Mouse (Mus musculus) liver, embryonic 12.5 days (tissue): ENCODE data around the gene Eci2. TPM values are rescaled to one million over a fixed set of nuclear protein-coding genes. Genes with fewer than 3 reads are reported as not detected.
"Not testable (repeated sequence)": the region's sequence is repeated elsewhere in the genome, so short reads cannot be mapped to it uniquely, and the experiment has no call there.

Experiments
- ATAC-seq: fragments of 200-750 bp; cut with Nextera tagmentation; 2 replicates; pipeline ENCODE4 v1.8.0; 2017; ENCODE audit warnings: moderate number of reproducible peaks, mild to moderate bottlenecking, moderate library complexity
- H3K27ac ChIP-seq: fragments of 300-500 bp; sonication (generic); 2 replicates; pipeline ENCODE4 v1.5.1; 2016; ENCODE audit warnings: mild to moderate bottlenecking
- H3K27me3 ChIP-seq: fragments of 300-500 bp; sonication (generic); replicated peaks from 2 replicates; pipeline ENCODE4 v1.6.1; 2016; ENCODE audit warnings: mild to moderate bottlenecking, moderate library complexity
- H3K36me3 ChIP-seq: fragments of 300-500 bp; sonication (generic); 2 replicates; pipeline ENCODE4 v1.6.1; 2016; ENCODE audit warnings: mild to moderate bottlenecking, moderate library complexity
- H3K4me1 ChIP-seq: fragments of 300-500 bp; sonication (generic); 2 replicates; pipeline ENCODE4 v1.6.1; 2016
- H3K4me2 ChIP-seq: fragments of 300-500 bp; sonication (generic); 2 replicates; pipeline ENCODE4 v1.6.1; 2016; ENCODE audit warnings: mild to moderate bottlenecking, moderate library complexity
- H3K4me3 ChIP-seq: fragments of 300-500 bp; sonication (generic); 2 replicates; pipeline ENCODE4 v1.5.1; 2016; ENCODE audit warnings: mild to moderate bottlenecking, moderate library complexity
- H3K9ac ChIP-seq: fragments of 300-500 bp; sonication (generic); 2 replicates; pipeline ENCODE4 v1.6.1; 2016; ENCODE audit warnings: mild to moderate bottlenecking, moderate library complexity
- H3K9me3 ChIP-seq: fragments of 300-500 bp; sonication (generic); replicated peaks from 2 replicates; pipeline ENCODE4 v1.6.1; 2016; ENCODE audit warnings: mild to moderate bottlenecking, moderate library complexity
- WGBS: fragments of 180-500 bp; shearing (Covaris S2); methylation state at CpG from one replicate; pipeline ENCODE4 v1.1.7; 2016; ENCODE audit not compliant: insufficient replicate concordance; 5-methylcytosine and 5-hydroxymethylcytosine counted together
- polyA plus RNA-seq: library from polyadenylated mRNA; unstranded; fragments of >200 nt; fragmentation: Nextera tagmentation; extraction: Ambion mirVana; gene quantifications from 2 replicates; pipeline ENCODE4 v1.2.1, GENCODE M21; 2016

Eci2 gene
- polyA plus RNA-seq, 1 experiment from 2014 or later = 54.9 TPM

DNA sequence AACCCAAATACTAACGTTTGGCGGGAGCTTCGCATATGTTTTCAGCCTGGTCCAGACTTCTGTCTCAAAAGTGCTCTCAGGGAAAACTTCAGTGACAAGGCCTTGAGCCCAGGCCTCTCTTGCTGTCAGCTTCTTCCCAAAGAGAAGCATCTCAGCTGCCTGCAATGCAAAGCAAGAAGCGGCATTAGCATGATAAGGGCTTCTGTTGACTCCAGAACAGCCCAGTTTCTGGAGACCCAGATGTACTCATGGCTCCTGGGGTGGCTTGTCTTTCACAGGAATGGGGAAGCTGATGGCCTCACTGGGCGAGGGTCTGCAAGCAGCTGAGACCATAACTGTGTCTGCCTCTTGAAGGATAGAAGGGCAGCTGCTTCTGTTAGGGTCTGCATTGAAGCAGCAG, 48.3 kb downstream of the Eci2 start:
- peaks cover 62% of the 10 kb centered on the region for H3K36me3 ChIP-seq
- ATAC-seq, H3K9ac ChIP-seq, H3K27ac ChIP-seq, H3K27me3 ChIP-seq, H3K4me1 ChIP-seq, H3K9me3 ChIP-seq, H3K4me2 ChIP-seq, H3K4me3 ChIP-seq: not testable (repeated sequence)
- 67% methylated on average over 5 of the region's 5 CpGs for WGBS

DNA sequence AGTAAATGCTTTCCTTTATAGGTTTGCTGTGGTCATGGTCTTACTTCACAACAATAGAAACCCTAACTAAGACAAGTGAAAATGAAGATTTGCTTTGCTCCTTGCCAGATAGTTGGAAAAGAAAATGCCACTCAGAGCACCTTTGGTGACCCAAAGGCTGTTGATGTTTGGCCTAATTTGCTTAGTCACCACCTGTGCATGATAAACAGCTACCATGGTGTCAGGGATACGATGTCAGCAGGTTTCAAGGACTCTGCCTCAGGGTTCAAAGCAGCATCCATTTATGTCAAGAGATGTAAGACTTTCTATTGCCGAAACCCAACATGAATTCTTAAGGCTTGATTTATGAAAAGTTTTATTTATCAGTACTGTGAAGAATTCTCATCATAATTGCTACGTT, 49.5 kb downstream of the Eci2 start:
- Histone ChIP-seq H3K9me3 (no peaks in the 10 kb centered on the region), H3K27ac (no peak overlapping the region), H3K4me3 (no peak overlapping the region), H3K4me2 (no peak overlapping the region), H3K27me3 (no peaks in the 10 kb centered on the region), H3K9ac (no peak overlapping the region), H3K4me1 (peaks cover 6% of the 10 kb centered on the region; the same call in 1 of the 2 replicates), H3K36me3 (peaks cover 55% of the 10 kb centered on the region)
- 80% methylated on average over 3 of the region's 3 CpGs for WGBS
- ATAC-seq = peak; percentile 79; the same call in 1 of the 2 replicates

DNA sequence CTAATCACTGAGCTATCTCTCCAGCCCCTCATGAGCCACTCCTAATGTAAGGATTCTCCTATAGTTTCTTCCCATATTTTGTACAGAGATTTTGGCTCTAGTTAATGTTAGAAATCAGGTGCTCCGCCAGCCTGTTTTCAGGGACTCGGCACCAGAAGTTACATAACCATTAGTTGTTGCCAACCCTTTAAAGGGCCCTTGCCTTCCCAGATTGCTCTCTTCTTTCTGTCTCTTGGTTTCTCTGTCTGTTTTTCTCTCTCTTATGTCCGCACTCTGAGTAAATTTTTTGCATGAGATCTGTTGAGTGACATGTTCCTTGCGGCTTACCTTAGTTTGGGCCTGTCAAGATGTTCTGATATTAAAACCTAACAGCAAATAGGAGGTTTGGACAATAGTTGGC, 50.8 kb downstream of the Eci2 start:
- WGBS = 84% methylated on average over 4 of the region's 4 CpGs
- Histone ChIP-seq H3K9me3 (no peaks in the 10 kb centered on the region), H3K4me2 (no peak overlapping the region), H3K4me1 (peaks cover 6% of the 10 kb centered on the region; the same call in 1 of the 2 replicates), H3K9ac (no peak overlapping the region), H3K36me3 (peaks cover 43% of the 10 kb centered on the region), H3K27ac (no peak overlapping the region), H3K27me3 (no peaks in the 10 kb centered on the region), H3K4me3 (no peak overlapping the region)
- no peak for ATAC-seq

DNA sequence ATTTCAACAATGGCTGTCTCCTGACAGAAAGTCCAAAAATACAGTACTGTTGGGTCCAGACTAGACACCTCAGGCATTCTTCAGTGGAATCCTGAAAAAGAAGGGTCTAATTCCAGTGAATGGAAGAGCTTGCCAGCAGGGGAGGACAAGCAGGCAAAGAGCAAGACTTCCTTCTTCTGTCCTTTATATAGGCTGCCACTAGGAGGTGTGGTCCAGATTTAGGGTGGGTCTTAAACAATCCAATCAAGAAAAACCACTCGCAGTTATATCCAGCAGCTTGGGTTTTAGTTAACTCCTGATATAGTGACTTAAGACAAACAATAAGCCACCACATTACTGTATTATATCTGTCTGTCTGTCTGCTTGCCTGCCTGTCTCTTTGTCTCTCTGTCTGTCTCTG, 53.1 kb downstream of the Eci2 start:
- Histone ChIP-seq H3K4me2 (no peak overlapping the region), H3K9ac (no peak overlapping the region), H3K4me1 (peaks cover 6% of the 10 kb centered on the region; the same call in 1 of the 2 replicates), H3K4me3 (no peak overlapping the region), H3K27me3 (no peaks in the 10 kb centered on the region), H3K9me3 (no peaks in the 10 kb centered on the region), H3K36me3 (peaks cover 21% of the 10 kb centered on the region), H3K27ac (no peak overlapping the region)
- 31% methylated on average over 1 of the region's 1 CpGs for WGBS
- ATAC-seq = no peak

DNA sequence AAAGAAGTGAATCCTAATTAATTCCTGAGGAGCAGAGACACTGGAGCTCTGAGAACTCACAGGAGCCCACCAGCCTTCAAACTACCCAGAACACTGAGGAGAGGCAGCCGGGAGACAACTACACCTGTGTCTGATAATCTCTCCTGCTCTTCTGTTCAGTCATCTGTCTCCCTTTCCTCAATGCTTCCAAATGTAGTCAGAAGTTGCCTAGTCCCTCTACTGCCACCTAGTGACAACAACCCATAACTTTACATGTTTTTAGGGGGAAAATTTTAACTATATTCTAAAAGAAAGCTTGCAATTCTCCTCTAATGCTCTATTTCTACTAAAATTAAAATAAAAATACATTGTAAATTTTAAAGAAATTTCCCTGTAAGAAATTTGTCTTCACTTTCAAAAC, 53.7 kb downstream of the Eci2 start:
- H3K36me3 ChIP-seq = peaks cover 15% of the 10 kb centered on the region
- no peak overlapping the region for H3K9ac ChIP-seq
- H3K27ac ChIP-seq = no peak overlapping the region
- peaks cover 6% of the 10 kb centered on the region; the same call in 1 of the 2 replicates for H3K4me1 ChIP-seq
- H3K4me2 ChIP-seq = no peak overlapping the region
- WGBS = 8% methylated on average over 1 of the region's 1 CpGs
- no peaks in the 10 kb centered on the region for H3K9me3 ChIP-seq
- H3K4me3 ChIP-seq = no peak overlapping the region
- no peaks in the 10 kb centered on the region for H3K27me3 ChIP-seq
- no peak for ATAC-seq

DNA sequence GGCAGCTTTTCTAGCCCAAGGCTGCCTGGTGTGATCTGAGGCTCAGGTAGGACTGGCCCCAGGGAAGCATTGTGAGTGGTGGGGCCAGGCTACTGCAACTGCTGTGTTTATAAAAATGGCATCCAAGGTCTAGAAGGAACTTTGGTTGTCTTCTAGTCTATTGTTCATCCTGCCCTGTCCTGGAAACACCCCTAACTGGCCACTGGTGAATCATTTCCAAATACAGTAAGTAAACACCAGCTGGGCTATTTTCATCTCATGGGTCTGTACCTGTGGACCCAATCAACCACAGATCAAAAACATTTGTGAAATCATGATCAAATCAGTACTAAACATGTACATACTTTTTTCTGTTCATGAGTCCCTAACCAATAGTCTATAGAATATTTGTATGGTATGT, 54.4 kb downstream of the Eci2 start:
- not testable (repeated sequence) for H3K27me3 ChIP-seq, H3K36me3 ChIP-seq, H3K4me2 ChIP-seq, H3K9ac ChIP-seq, H3K4me3 ChIP-seq, H3K4me1 ChIP-seq, H3K27ac ChIP-seq, H3K9me3 ChIP-seq, ATAC-seq

DNA sequence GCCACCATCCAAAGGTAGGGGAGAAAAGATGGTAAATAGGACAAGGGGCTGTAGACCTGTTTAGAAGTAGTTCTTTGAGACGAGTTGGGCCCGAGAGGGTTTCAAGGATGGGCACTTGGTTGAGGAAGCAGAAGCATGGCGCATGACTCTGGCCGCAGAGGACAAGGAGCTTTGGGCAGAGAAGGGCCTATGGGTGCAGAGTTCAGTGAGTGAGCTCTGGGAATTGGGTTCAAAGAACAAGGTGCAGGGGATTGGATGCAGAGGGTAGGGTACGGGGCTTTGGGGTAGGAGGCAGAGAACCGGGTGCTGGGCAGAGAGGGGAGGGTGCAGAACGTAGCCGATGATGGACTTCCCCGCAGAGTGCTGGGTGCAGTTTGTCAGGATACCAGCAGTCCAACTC, 61.2 kb downstream of the Eci2 start:
- ATAC-seq, H3K36me3 ChIP-seq: not testable (repeated sequence)
- 57% methylated on average over 9 of the region's 9 CpGs for WGBS

DNA sequence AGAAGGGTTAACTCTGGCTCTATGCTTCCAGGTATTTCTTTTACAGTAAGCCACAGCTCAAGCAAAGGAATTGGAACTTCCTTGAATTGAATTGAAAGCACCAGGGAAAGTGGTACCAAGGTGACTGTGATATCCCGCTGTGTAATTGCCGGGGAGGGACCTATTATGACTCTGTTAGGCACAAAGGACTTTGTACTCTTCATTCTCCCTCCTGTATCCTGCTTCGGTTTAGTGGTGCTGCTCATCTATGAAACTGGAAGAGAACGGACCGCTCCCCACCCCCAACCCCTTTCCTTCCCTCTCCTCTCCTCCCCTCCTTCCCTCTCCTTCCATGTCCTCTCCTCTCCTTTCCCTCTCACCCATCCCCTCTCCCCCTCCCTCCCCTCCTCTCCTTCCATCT, 62.0 kb downstream of the Eci2 start:
- Histone ChIP-seq H3K36me3 (no peaks in the 10 kb centered on the region), H3K4me2 (peak overlapping the region; percentile 70), H3K9ac (no peak overlapping the region), H3K4me3 (peak overlapping the region; percentile 44), H3K4me1 (peaks cover 7% of the 10 kb centered on the region), H3K27ac (no peak overlapping the region), H3K9me3 (no peaks in the 10 kb centered on the region), H3K27me3 (peaks cover 38% of the 10 kb centered on the region)
- 13% methylated on average over 5 of the region's 5 CpGs for WGBS
- no peak for ATAC-seq

More for the DNA sequence above, 61.2 kb downstream of the Eci2 start:
- not testable (repeated sequence) for H3K9me3 ChIP-seq, H3K4me2 ChIP-seq, H3K9ac ChIP-seq, H3K4me1 ChIP-seq, H3K4me3 ChIP-seq, H3K27ac ChIP-seq
- peaks cover 38% of the 10 kb centered on the region for H3K27me3 ChIP-seq

DNA sequence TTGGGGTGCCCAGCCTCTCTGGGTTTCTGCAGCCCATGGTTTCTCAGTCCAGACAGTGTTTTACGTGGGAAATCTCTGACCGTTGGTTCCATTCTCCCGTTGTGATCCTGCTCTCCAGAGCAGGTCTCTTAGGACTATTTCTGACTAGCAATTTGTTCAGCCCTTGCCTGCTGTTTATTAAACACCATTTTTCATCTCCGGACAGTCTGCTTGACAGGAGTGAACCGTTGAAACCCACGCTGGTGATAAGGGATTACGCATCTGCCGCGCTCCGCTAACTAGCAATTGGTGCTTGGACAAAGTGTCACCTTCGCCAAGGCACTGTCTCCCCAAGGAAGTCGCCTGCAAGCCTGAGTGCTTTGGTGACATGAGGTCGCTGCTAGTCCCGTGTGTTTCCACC, 62.5 kb downstream of the Eci2 start:
- Histone ChIP-seq H3K4me3 (peak overlapping the region; percentile 44), H3K27me3 (peaks cover 38% of the 10 kb centered on the region), H3K4me2 (peak overlapping the region; percentile 70), H3K27ac (no peak overlapping the region), H3K9me3 (no peaks in the 10 kb centered on the region), H3K4me1 (peaks cover 7% of the 10 kb centered on the region), H3K9ac (no peak overlapping the region), H3K36me3 (no peaks in the 10 kb centered on the region)
- WGBS = 6% methylated on average over 14 of the region's 14 CpGs
- ATAC-seq = no peak

DNA sequence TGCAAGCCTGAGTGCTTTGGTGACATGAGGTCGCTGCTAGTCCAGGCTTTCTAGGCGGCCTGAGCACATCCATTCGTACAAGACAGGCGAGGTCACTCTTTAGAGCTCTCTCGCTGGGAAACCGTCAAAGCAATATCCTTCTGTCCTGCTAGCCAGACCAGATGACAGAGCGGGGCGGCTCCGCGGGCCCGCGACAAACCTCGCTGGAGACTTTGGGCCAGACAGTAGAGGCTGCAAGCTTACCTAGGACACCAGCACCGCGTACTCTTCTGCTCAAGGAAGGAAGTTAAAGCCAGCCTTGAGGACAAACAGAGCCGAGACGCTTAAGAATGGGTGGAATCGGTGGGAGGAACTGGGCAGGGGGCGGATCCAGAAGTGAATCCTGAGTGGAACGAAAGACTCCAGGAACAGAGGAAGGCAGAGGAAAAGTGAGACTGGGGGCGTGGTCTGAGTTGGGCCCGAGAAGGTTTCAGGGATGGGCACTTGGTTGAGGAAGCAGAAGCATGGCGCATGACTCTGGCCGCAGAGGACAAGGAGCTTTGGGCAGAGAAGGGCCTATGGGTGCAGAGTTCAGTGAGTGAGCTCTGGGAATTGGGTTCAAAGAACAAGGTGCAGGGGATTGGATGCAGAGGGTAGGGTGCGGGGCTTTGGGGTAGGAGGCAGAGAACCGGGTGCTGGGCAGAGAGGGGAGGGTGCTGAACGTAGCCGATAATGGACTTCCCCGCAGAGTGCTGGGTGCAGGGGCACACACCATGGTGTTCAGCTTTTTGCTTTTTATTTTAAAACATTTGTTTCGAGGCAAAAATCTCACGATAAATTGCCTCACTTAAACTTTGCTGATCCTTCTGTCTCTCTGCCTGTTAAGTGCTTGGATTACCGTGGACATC, 63.1 kb downstream of the Eci2 start, which contains the start of gene Eci3:
Gene Eci3 (minus strand): TSS at position 300 of the 887 bp plus-strand sequence.
- no peaks in the 10 kb centered on the region for H3K9me3 ChIP-seq
- 5% methylated on average over 32 of the region's 32 CpGs for WGBS
- H3K27me3 ChIP-seq = peaks cover 38% of the 10 kb centered on the region
- ATAC-seq = no peak
- H3K36me3 ChIP-seq = no peaks in the 10 kb centered on the region
- peak within 1 kb of the TSS; percentile 44 for H3K4me3 ChIP-seq
- H3K4me2 ChIP-seq = peak within 1 kb of the TSS; percentile 70
- H3K4me1 ChIP-seq = peaks cover 7% of the 10 kb centered on the region
- H3K27ac ChIP-seq = no peak within 1 kb of the TSS
- no peak within 1 kb of the TSS for H3K9ac ChIP-seq

DNA sequence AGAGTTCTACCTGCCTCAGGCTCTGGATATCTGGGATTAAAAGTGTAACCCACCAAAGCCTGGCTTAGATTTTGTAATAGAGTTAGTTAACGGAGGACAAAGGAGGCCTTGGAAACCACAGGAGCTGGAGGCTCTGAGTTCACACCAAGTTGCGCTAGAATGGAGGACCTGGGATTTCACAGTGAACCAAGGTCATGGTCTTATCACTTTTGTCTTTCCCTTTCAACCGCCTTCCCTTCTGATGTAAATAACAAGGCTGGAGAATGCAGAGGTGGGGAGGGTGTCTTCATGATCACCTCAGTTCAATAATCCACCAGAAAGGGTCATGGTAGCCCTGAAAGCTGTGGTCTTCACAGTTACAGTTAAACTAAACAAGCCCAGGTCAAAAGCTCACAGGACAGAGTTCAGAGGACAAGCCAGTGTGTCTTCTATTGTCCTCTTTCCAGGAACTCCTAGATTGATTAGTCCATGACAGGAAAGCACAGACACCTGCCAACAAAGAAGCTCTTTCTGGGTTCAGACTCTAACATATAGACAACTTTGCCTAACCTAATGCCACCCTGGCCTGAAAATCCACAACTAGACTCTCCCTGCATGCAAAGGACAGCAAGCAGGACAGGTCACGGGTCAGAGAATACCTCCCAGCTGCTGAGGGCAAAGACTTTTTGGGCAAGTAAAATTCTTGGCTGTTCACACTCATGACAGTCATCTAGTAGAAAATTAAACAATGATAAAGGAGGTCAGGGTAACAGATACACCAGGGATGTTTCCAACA, 65.7 kb downstream of the Eci2 start:
- no peak overlapping the region for H3K9ac ChIP-seq
- no peaks in the 10 kb centered on the region for H3K36me3 ChIP-seq
- 63% methylated on average over 4 of the region's 4 CpGs for WGBS
- H3K27ac ChIP-seq = no peak overlapping the region
- H3K4me2 ChIP-seq = no peak overlapping the region
- H3K27me3 ChIP-seq = peaks cover 35% of the 10 kb centered on the region
- H3K9me3 ChIP-seq = no peaks in the 10 kb centered on the region
- H3K4me1 ChIP-seq = peaks cover 7% of the 10 kb centered on the region
- no peak overlapping the region for H3K4me3 ChIP-seq
- ATAC-seq = no peak

DNA sequence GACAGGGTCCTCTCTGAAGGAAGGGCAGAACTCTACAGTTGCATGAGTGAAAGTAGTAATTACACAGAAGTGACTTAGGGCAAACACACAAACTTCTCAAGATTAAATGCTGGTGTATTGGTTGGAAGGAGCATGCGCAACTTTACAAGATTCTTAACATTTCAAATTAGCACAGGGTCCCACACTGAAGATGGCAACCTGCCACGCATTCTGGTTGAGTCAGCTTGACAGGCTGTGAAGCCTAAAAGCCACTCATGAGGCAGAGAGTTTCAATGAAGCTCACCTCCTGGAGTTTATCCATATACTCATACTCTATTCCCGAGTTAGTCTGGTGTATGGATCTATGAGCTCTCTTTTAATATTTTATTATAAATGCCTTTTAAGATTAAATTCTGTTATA, 68.7 kb downstream of the Eci2 start:
- not testable (repeated sequence) for H3K27me3 ChIP-seq, ATAC-seq, H3K4me1 ChIP-seq, H3K36me3 ChIP-seq, H3K9me3 ChIP-seq, H3K4me2 ChIP-seq, H3K27ac ChIP-seq, H3K4me3 ChIP-seq, H3K9ac ChIP-seq
- WGBS = 71% methylated on average over 3 of the region's 3 CpGs
